Comparison of ENCODE assay signal across 31 mouse cellular contexts in the genomic region with DNA sequence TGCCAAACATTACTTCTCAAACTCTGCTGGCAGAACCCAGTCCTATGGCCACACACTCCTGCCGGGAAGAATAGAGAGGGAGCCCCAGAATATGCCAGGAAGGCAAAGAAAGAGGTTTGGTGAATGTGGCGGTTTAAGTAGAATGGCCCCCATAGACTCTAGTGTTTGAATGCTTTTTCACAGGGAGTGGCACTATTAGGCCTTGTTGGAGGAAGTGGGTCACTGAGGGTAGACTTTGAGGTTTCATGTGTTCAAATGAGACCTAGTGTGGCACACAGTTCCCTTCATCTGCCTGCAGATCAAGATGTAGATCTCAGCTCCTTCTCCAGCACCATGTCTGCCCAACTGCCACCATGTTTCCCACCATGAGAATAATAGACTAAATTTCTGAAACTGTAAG. TPM values are rescaled to one million over a fixed set of nuclear protein-coding genes. Genes with fewer than 3 reads are reported as not detected.
DNase-seq lines count a peak whose midpoint lies in the region; ATAC-seq and TF ChIP-seq lines count a peak whose summit lies in the region.
"Had no signal": no experiment of that assay in that cellular context is flagged by ENCODE, and none has a peak within 500 bp of the region (broad histone marks: within the 10 kb centered on the region; RNA-seq: fewer than 3 reads in every experiment).

No protein-coding gene starts in this region.

- no peak overlapping the region for H3K4me3 ChIP-seq in spleen, adult 2 months (ENCODE audit: extremely low read depth, insufficient read depth, insufficient read length)
- H3K4me3 ChIP-seq in forebrain, embryonic 11.5 days (ENCODE audit: low read depth, low read length) = no peak overlapping the region
- H3K4me3 ChIP-seq: embryonic facial prominence, embryonic 13.5 days; forebrain, embryonic 10.5 days; heart, embryonic 12.5 days; limb, embryonic 10.5 days; limb, embryonic 15.5 days; liver, embryonic 13.5 days; neural tube, embryonic 12.5 days had no signal

- TF ChIP-seq CTCF in spleen, adult 2 months (IDR thresholded peaks at IDR 0.05; ENCODE audit: extremely low read depth, insufficient read depth, insufficient read length, insufficient replicate concordance) = no peak

- peak; percentile 45 for ATAC-seq in activated CD4-positive, CD25-positive, alpha-beta regulatory T cell, adult 4 months
- ATAC-seq in forebrain, embryonic 11.5 days (replicated peaks; ENCODE audit: low FRiP score) = no peak
- ATAC-seq: forebrain, postnatal 0 days; lung, postnatal 0 days had no signal

- peak in 1 of 2 experiments; percentile 21 for DNase-seq in spleen, adult 2 months (ENCODE audit: low read depth in 1 of 2, low spot score in 2 of 2)
- no peak for DNase-seq in spleen, postnatal 14 days (ENCODE audit: low spot score in 2 of 2)
- DNase-seq in CD4-positive helper T cell, adult 2 months (ENCODE audit: low read depth, low spot score) = peak; percentile 50
- peak; percentile 22 to 44 for DNase-seq in natural killer cell, adult 2 months (ENCODE audit: low spot score in 2 of 2)
- DNase-seq in forebrain, embryonic 11.5 days (ENCODE audit: low spot score) = no peak
- no peak for DNase-seq in kidney, postnatal 36 days
- DNase-seq: adrenal gland, postnatal 14 days; cerebellum, adult 11 months; cerebellum, adult 9-11 months; forebrain, postnatal 0 days; gastrocnemius, postnatal 14 days; heart, postnatal 10 days; kidney, adult 18-20 months; kidney, postnatal 4 days; liver, embryonic 13.5 days; lung, adult 18-20 months; midbrain, embryonic 14.5 days; right cerebral cortex, adult 18-20 months; spleen, adult 18-20 months had no signal

- H3K27ac ChIP-seq in spleen, adult 2 months (ENCODE audit: insufficient read depth, low read length) = peak overlapping the region; percentile 60; the same call in 1 of the 2 replicates
- H3K27ac ChIP-seq in forebrain, embryonic 11.5 days (ENCODE audit: low read depth, low read length) = no peak overlapping the region
- H3K27ac ChIP-seq: embryonic facial prominence, embryonic 13.5 days; forebrain, embryonic 10.5 days; hindbrain, embryonic 14.5 days; limb, embryonic 10.5 days; limb, embryonic 15.5 days; liver, embryonic 13.5 days; macrophage; neural tube, embryonic 12.5 days had no signal

- no peak overlapping the region for H3K9ac ChIP-seq in forebrain, embryonic 11.5 days (ENCODE audit: low read length)
- H3K9ac ChIP-seq: embryonic facial prominence, embryonic 13.5 days; forebrain, postnatal 0 days; heart, embryonic 12.5 days; hindbrain, embryonic 14.5 days; limb, embryonic 15.5 days; liver, embryonic 13.5 days; neural tube, embryonic 12.5 days had no signal

- no peak for TF ChIP-seq POLR2A in spleen, adult 2 months (IDR thresholded peaks at IDR 0.05; ENCODE audit: low read depth, low read length)

- no peaks in the 10 kb centered on the region for H3K4me1 ChIP-seq in spleen, adult 2 months (ENCODE audit: control insufficient read depth, insufficient read depth, insufficient read length)
- H3K4me1 ChIP-seq in forebrain, embryonic 11.5 days (replicated peaks; ENCODE audit: control insufficient read depth, insufficient read depth, low read length) = no peaks in the 10 kb centered on the region
- H3K4me1 ChIP-seq: embryonic facial prominence, embryonic 13.5 days; forebrain, embryonic 10.5 days; heart, embryonic 12.5 days; limb, embryonic 10.5 days; limb, embryonic 15.5 days; liver, embryonic 13.5 days; neural tube, embryonic 12.5 days had no signal

- 77% methylated on average over 2 of the region's 2 CpGs for WGBS in spleen, adult 2 months
- 88% methylated on average over 2 of the region's 2 CpGs for WGBS in forebrain, embryonic 11.5 days

- no peaks in the 10 kb centered on the region for H3K36me3 ChIP-seq in spleen, adult 2 months (ENCODE audit: control insufficient read depth, insufficient read depth, low read length)
- no peaks in the 10 kb centered on the region for H3K36me3 ChIP-seq in forebrain, embryonic 11.5 days (ENCODE audit: control insufficient read depth, insufficient read depth, low read length)
- H3K36me3 ChIP-seq: embryonic facial prominence, embryonic 13.5 days; forebrain, embryonic 10.5 days; G1E; heart, embryonic 12.5 days; limb, embryonic 10.5 days; limb, embryonic 15.5 days; liver, embryonic 13.5 days; neural tube, embryonic 12.5 days had no signal

- H3K4me2 ChIP-seq in forebrain, embryonic 11.5 days (ENCODE audit: low read depth, low read length, severe bottlenecking) = no peak overlapping the region
- H3K4me2 ChIP-seq: embryonic facial prominence, embryonic 13.5 days; heart, embryonic 12.5 days; hindbrain, embryonic 14.5 days; limb, embryonic 15.5 days; liver, embryonic 13.5 days; neural tube, embryonic 12.5 days had no signal

- H3K27me3 ChIP-seq in spleen, adult 2 months (ENCODE audit: control insufficient read depth, insufficient read depth, low read length) = no peaks in the 10 kb centered on the region
- no peaks in the 10 kb centered on the region for H3K27me3 ChIP-seq in forebrain, embryonic 11.5 days (ENCODE audit: control insufficient read depth, insufficient read depth, low read length)
- H3K27me3 ChIP-seq: embryonic facial prominence, embryonic 13.5 days; heart, embryonic 12.5 days; liver, embryonic 13.5 days; neural tube, embryonic 12.5 days had no signal

- H3K9me3 ChIP-seq in forebrain, embryonic 11.5 days (ENCODE audit: control insufficient read depth, low read length) = no peaks in the 10 kb centered on the region
- H3K9me3 ChIP-seq: embryonic facial prominence, embryonic 13.5 days; forebrain, embryonic 10.5 days; G1E; heart, embryonic 12.5 days; limb, embryonic 10.5 days; limb, embryonic 15.5 days; liver, embryonic 13.5 days; neural tube, embryonic 12.5 days had no signal

RNA-seq across cellular contexts. Expression of gene Clpb, which starts 27.4 kb away (rescaled TPM):
- 6.5 TPM in 2 replicates for polyA plus RNA-seq in spleen, adult 2 months (2012; rRNA removed)
- polyA plus RNA-seq in activated CD4-positive, CD25-positive, alpha-beta regulatory T cell, adult 4 months (2017; shearing (Covaris generic)) = 10 to 100 TPM in 1 of 2 experiments, 1 to 10 TPM in 1; 8.8 to 13.3 TPM
- 43.5 and 47.5 TPM in 2 replicates for polyA plus RNA-seq in forebrain, embryonic 11.5 days (2014; fragmentation: Nextera tagmentation; extraction: Ambion mirVana)

RNA-seq across cellular contexts. Expression of gene Art2b, which starts 50.7 kb away (rescaled TPM):
- polyA plus RNA-seq in spleen, adult 2 months (2012; rRNA removed) = 9.5 and 11.7 TPM in 2 replicates
- polyA plus RNA-seq in activated CD4-positive, CD25-positive, alpha-beta regulatory T cell, adult 4 months (2017; shearing (Covaris generic)) = 100 to 1,000 TPM in 1 of 2 experiments, 10 to 100 TPM in 1; 54.4 to 136 TPM
- polyA plus RNA-seq in forebrain, embryonic 11.5 days (2014; fragmentation: Nextera tagmentation; extraction: Ambion mirVana) = not detected in 2 replicates
- polyA plus RNA-seq: embryonic facial prominence, embryonic 13.5 days; forebrain, embryonic 10.5 days; forebrain, postnatal 0 days; G1E; heart, embryonic 12.5 days; hindbrain, embryonic 14.5 days; kidney, embryonic 16.5 days; limb, embryonic 10.5 days; limb, embryonic 15.5 days; liver, embryonic 13.5 days; lung, postnatal 0 days; midbrain, embryonic 14.5 days; neural tube, embryonic 12.5 days had no signal

Comparison
In these comparisons a context has a peak if more than half of its experiments do, and no peak if none do; other contexts are left out.
1. DNase-seq: peak in CD4-positive helper T cell, adult 2 months (single experiment) and natural killer cell, adult 2 months (2 of 2); none in spleen, postnatal 14 days (0 of 2), forebrain, embryonic 11.5 days (single experiment) and kidney, postnatal 36 days (0 of 2).
2. RNA of gene Art2b, which starts 50.7 kb away (polyA plus RNA-seq): 54.4 to 136 TPM in activated CD4-positive, CD25-positive, alpha-beta regulatory T cell, adult 4 months and 9.5 to 11.7 TPM in spleen, adult 2 months; not detected in forebrain, embryonic 11.5 days; every median in the first group is over 10 times any median in the second.